Mouse (Mus musculus) adrenal gland, postnatal 4 days (tissue): Measurements from ENCODE around the gene Flywch1. TPM values are rescaled to one million over a fixed set of nuclear protein-coding genes. Genes with fewer than 3 reads are reported as not detected.

Source experiments
- DNase-seq, 2 experiments: peaks; one replicate each; pipeline ENCODE4 v3.0.0; 2021 to 2022; ENCODE audit warnings: low spot score in 2 of 2, mixed read lengths in 2 of 2
- long read RNA-seq, 2 experiments: library from polyadenylated mRNA; stranded (forward); transcript quantifications; one replicate each; pipeline ENCODE4 v2.0.0; 2021
- total RNA-seq, 2 experiments: library from RNA; stranded (reverse); gene quantifications; 2 replicates each; pipeline ENCODE4 v1.2.3; 2021

Flywch1 gene
- total RNA-seq = 10 to 100 TPM; 60.9 to 62.4 TPM
- long read RNA-seq, experiment 1, partial matches to known transcripts = 13 of 49 reads
- long read RNA-seq, experiment 1, other reads (novel, unspliced or antisense) = 29 of 49 reads
- long read RNA-seq, experiment 2, transcript Flywch1-202 (7 exons, 2,443 nt) = major isoform, 17 of 106 reads
- long read RNA-seq, experiment 2, partial matches to known transcripts = 25 of 106 reads
- long read RNA-seq, experiment 2, other reads (novel, unspliced or antisense) = 64 of 106 reads

DNA sequence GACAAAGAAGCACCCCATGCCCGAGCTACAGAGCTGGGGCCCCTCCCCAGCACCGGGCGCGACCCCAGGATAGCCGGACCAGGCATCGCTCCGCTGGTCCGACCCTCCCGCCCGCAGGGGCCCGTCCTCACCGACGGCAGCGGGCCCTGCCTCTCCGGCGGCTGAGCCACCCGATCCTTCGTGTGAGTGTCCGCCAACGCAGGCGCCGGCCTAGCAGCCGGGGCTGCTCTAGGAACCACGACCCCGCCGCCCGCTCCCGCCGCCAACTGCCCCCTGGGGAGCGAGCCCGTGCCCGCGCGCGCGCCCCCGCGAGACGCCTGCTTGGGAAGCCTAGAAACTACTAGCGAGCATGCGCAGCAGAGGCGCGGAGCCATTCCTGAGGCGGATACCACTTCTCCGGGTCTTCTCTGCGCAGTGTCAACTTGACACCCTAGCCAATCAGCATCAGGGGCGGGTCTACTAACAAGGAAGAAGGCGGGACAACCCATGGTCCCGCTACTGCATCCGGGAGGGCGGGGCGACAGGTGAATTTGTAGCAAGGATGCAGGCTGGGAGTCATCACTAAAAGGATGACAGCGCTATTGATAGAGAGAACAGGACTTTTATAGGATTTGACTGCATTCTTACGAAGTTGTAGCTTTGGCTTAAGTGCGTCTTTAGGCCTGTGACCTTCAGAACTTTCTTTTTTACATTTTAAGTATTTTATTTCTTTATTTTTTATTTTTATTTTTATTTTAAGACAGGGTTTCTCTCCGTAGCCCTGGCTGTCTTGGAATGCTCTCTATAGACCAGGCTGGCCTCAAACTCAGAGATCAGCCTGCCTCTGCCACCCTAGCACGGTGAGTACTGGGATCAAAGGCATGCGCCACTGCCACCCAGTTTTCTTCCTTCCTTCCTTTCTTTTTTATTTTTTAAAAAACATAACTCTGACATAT, at the start of gene Flywch1:
Gene Flywch1, minus strand, starts transcription at position 319 of the 935 bp plus-strand sequence.
- peak; percentile 91 to 95 for DNase-seq

DNA sequence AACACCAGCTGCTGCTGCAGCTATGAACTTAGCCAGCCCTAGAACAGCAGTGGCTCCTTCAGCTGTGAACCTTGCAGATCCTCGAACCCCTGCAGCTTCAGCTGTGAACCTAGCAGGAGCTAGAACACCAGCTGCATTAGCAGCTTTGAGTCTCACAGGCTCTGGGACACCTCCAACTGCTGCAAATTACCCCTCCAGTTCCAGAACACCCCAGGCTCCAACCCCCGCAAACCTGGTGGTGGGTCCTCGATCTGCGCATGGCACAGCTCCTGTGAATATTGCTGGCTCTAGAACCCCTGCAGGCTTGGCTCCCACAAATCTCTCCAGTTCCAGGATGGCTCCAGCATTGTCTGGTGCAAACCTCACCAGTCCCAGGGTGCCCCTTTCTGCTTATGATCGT, 49.3 kb upstream of the Flywch1 start:
- DNase-seq = no peak

- no peak for DNase-seq
These were observed 47.8 kb upstream of the Flywch1 start for GRCm38 (mm10) chr17:23819235-23819634.

- no peak for DNase-seq
These were observed 47.2 kb upstream of the Flywch1 start for GRCm38 (mm10) chr17:23818579-23818978.

DNA sequence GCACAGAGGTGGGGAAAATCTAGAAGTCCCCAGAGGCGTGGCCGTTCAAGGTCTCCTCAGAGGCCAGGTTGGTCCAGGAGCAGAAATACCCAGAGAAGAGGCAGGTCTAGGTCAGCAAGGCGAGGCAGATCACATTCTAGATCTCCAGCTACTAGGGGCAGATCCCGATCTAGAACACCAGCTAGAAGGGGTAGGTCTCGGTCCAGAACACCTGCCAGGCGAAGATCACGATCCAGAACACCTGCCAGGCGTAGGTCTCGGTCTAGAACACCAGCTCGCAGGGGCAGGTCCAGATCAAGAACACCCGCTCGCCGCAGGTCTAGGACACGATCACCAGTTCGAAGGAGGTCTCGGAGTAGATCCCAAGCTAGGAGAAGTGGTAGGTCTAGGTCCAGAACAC, 44.2 kb upstream of the Flywch1 start:
- DNase-seq = no peak

GRCm38 (mm10) chr17:23807918-23808317, 36.5 kb upstream of the Flywch1 start:
- DNase-seq = no peak

- no peak for DNase-seq
These were observed 35.5 kb upstream of the Flywch1 start for GRCm38 (mm10) chr17:23806867-23807266.

DNA sequence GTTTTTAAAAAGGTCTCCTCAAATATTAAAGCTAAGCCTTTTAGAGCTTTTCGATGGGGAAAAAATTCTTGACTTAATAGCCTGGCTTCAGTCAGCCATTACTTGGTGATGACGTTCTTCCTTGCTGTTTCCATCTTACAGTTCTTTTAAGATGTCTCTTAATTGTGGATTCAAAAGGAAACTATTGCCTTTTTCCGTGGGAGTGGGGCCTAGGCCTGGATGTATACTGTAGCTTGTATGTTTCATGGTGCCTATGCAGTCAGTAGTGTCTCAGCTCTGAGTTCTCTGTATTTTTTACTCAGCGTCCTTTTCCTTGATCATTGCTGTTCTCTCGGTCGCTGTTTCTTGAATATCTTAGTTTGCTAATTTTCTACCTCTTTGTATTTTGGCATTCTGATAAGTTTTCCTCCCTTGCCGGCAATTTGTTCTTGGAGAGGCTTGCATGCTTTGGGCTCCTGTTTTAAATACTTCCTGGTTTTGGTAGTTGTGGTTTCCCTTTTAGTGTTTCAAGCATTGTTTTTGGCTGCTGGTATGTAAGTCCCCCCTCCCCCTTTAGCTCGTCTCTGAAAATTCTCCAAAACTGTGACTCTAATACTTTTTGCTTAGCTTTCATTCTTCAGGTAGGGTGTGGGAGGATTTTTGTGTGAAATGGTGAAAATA, 33.2 kb upstream of the Flywch1 start:
- DNase-seq = no peak

GRCm38 (mm10) chr17:23803366-23804041, 32.1 kb upstream of the Flywch1 start:
- DNase-seq = peak; percentile 71 to 72

GRCm38 (mm10) chr17:23802746-23803365, 31.5 kb upstream of the Flywch1 start:
- DNase-seq = peak; percentile 79 to 89

- DNase-seq = no peak
These were observed 30.2 kb upstream of the Flywch1 start for GRCm38 (mm10) chr17:23801627-23802026.

GRCm38 (mm10) chr17:23797316-23797715, 25.9 kb upstream of the Flywch1 start:
- no peak for DNase-seq

DNA sequence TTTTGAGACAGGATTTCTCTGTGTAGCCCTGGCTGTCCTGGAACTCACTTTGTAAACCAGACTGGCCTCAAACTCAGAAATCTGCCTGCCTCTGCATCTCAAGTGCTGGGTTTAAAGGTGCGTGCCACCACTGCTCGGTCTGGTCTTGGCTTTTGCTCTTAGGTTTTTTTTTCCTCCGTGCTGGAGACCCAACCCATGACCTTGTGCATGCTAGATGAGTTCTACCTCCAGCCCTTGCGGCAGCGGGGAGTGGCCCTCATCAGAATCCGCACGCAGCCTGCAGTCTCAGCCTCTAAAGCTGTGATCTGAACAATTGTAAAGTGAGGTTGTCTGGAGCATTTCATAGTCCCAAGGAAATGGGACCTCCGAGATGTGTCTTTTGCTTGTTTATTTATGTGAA, 23.9 kb upstream of the Flywch1 start:
- DNase-seq = no peak

DNA sequence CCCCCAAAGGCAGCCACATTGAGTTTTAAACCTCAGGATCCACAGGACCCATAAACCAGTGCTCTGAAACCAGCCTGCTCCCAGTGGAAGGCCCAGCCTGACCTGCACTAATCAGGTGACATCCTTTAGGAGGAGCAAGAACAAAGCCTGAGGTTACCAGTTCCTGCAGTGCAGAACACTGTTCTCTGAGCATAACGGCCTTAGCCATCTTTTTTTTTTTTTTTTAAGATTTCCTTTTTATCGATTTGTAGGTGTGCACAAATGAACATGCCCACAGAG, 19.6 kb upstream of the Flywch1 start:
- no peak for DNase-seq

DNA sequence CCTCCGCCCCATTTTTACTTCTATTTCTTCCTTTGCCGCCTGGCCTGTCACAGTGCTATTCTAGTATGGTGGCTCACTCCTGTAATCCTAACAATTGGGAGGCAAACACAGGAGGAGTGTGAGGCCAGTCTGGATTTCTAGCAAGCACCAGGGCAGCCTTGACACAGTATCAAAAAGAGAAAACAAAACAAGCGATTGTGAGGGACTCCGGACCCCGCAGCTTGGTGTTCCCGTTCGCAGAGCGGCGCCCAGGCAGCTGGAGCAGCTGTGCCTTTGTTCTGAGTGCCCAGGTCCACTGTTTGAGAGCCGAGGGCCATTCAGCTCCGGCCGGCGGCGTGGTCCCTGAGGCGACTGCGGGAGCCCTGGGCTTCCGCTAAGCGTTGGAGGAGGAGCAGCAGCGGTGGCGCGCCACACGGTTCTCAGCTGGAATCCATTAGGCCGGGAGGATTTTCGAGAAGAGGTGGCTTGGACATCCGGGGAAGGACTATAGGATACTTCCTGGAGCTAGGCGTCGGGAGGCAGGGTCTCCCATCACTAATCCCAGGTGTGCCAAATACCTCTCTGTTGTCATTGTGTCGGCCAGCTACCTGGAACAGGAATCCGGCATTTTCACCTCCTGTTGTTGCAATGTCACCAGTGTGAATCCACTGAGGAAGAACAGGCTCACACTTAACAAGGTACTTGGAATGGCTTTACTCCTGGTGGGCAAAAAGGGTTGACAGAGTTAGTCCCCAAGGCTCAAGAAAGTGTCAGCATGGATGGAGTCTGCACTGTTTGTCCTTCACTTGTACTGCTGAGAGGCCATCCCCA, 19.1 kb upstream of the Flywch1 start, which contains the start of gene Srrm2:
Gene Srrm2, plus strand, starts transcription at position 264 of the 810 bp plus-strand sequence.
- peak; percentile 37 to 52 for DNase-seq

GRCm38 (mm10) chr17:23789749-23790268, 18.4 kb upstream of the Flywch1 start:
- DNase-seq = no peak

DNA sequence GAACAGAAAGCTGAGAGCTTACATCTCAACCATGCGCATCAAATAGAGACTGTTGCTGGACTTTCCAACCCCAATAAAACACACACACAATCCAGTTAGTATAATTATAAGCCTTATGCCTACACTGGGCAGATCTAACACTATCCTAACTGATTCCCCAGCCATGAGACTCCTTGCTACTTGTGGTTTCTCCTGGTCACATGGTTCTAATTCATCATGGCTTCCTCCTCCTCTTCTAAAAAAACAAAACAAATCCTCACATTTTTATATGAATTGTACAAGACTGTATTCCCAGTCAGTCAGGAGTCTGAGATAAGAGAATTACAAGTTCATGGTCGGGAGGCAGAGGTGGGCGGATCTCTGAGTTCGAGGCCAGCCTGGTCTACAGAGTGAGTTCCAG, 17.6 kb upstream of the Flywch1 start:
- DNase-seq = no peak

- no peak for DNase-seq
These were observed 15.1 kb upstream of the Flywch1 start for GRCm38 (mm10) chr17:23786510-23786931.

- peak; percentile 25 to 47 for DNase-seq
These were observed 14.4 kb upstream of the Flywch1 start, which contains the start of gene Flywch2 for GRCm38 (mm10) chr17:23785561-23786471. Gene Flywch2 (minus strand): TSS chr17:23786081.
